Mouse (Mus musculus): ENCODE results near the gene Zbtb20. TPM values are rescaled to one million over a fixed set of nuclear protein-coding genes. Genes with fewer than 3 reads are reported as not detected.
A peak's percentile ranks its signal among the peaks of the same experiment; 100 is the strongest.
"Not testable (repeated sequence)": the region's sequence is repeated elsewhere in the genome, so short reads cannot be mapped to it uniquely, and the experiment has no call there.

Gene Zbtb20
- polyA plus RNA-seq, 1 experiment from 2014 or later = 24.0 TPM

GRCm38 (mm10) chr16:42910016-42910415, 34.3 kb downstream of the Zbtb20 start:
- Histone ChIP-seq H3K4me1 (peaks cover 14% of the 10 kb centered on the region), H3K27me3 (no peaks in the 10 kb centered on the region), H3K9me3 (replicated peaks) (no peaks in the 10 kb centered on the region), H3K36me3 (no peaks in the 10 kb centered on the region), H3K4me3 (replicated peaks) (no peak overlapping the region), H3K9ac (no peak overlapping the region), H3K27ac (replicated peaks) (peak overlapping the region; percentile 65; the same call in 1 of the 2 replicates), H3K4me2 (replicated peaks) (0 out of 2 replicates have a peak overlapping the region, but pooled peaks have one; percentile 19)
- whole genome bisulfite sequencing = 14% methylated on average over 4 of the region's 4 CpGs
- ATAC-seq (ENCODE audit: insufficient number of reproducible peaks, low FRiP score, low TSS enrichment, low read depth) = no peak

GRCm38 (mm10) chr16:42910716-42911115, 35.0 kb downstream of the Zbtb20 start:
- Histone ChIP-seq H3K27me3 (no peaks in the 10 kb centered on the region), H3K4me1 (peaks cover 14% of the 10 kb centered on the region), H3K4me2 (replicated peaks) (no peak overlapping the region), H3K9ac (no peak overlapping the region), H3K4me3 (replicated peaks) (no peak overlapping the region), H3K36me3 (no peaks in the 10 kb centered on the region), H3K9me3 (replicated peaks) (no peaks in the 10 kb centered on the region), H3K27ac (replicated peaks) (no peak overlapping the region)
- 43% methylated on average over 3 of the region's 3 CpGs for WGBS
- ATAC-seq (ENCODE audit: insufficient number of reproducible peaks, low FRiP score, low TSS enrichment, low read depth) = no peak

GRCm38 (mm10) chr16:42911326-42911725, 35.6 kb downstream of the Zbtb20 start:
- Histone ChIP-seq H3K4me2 (replicated peaks) (no peak overlapping the region), H3K27ac (replicated peaks) (no peak overlapping the region), H3K27me3 (no peaks in the 10 kb centered on the region), H3K9ac (no peak overlapping the region), H3K9me3 (replicated peaks) (no peaks in the 10 kb centered on the region), H3K4me3 (replicated peaks) (no peak overlapping the region), H3K36me3 (no peaks in the 10 kb centered on the region), H3K4me1 (peaks cover 14% of the 10 kb centered on the region)
- no peak for ATAC-seq (ENCODE audit: insufficient number of reproducible peaks, low FRiP score, low TSS enrichment, low read depth)
- 80% methylated on average over 4 of the region's 4 CpGs for WGBS

GRCm38 (mm10) chr16:42911815-42912214, 36.1 kb downstream of the Zbtb20 start:
- no peak overlapping the region for H3K4me2 ChIP-seq (replicated peaks)
- H3K4me3 ChIP-seq (replicated peaks) = no peak overlapping the region
- no peaks in the 10 kb centered on the region for H3K27me3 ChIP-seq
- no peak for ATAC-seq (ENCODE audit: insufficient number of reproducible peaks, low FRiP score, low TSS enrichment, low read depth)
- peaks cover 14% of the 10 kb centered on the region for H3K4me1 ChIP-seq
- no peak overlapping the region for H3K9ac ChIP-seq
- H3K27ac ChIP-seq (replicated peaks) = no peak overlapping the region
- no peaks in the 10 kb centered on the region for H3K9me3 ChIP-seq (replicated peaks)
- no peaks in the 10 kb centered on the region for H3K36me3 ChIP-seq
- WGBS = 57% methylated on average over 5 of the region's 5 CpGs

GRCm38 (mm10) chr16:42913291-42913690, 37.6 kb downstream of the Zbtb20 start:
- WGBS = 75% methylated on average over 8 of the region's 8 CpGs
- no peak for ATAC-seq (ENCODE audit: insufficient number of reproducible peaks, low FRiP score, low TSS enrichment, low read depth)
- Histone ChIP-seq H3K4me2 (replicated peaks) (no peak overlapping the region), H3K27ac (replicated peaks) (no peak overlapping the region), H3K36me3 (no peaks in the 10 kb centered on the region), H3K9ac (no peak overlapping the region), H3K27me3 (no peaks in the 10 kb centered on the region), H3K4me1 (peaks cover 14% of the 10 kb centered on the region), H3K4me3 (replicated peaks) (no peak overlapping the region), H3K9me3 (replicated peaks) (no peaks in the 10 kb centered on the region)

- Histone ChIP-seq H3K27me3 (no peaks in the 10 kb centered on the region), H3K27ac (replicated peaks) (no peak overlapping the region), H3K4me3 (replicated peaks) (no peak overlapping the region), H3K4me1 (peaks cover 14% of the 10 kb centered on the region), H3K4me2 (replicated peaks) (no peak overlapping the region), H3K36me3 (no peaks in the 10 kb centered on the region), H3K9ac (no peak overlapping the region), H3K9me3 (replicated peaks) (no peaks in the 10 kb centered on the region)
- no peak for ATAC-seq (ENCODE audit: insufficient number of reproducible peaks, low FRiP score, low TSS enrichment, low read depth)
- WGBS = 48% methylated on average over 8 of the region's 8 CpGs
Measured at GRCm38 (mm10) chr16:42914457-42915085, 38.9 kb downstream of the Zbtb20 start.

GRCm38 (mm10) chr16:42919992-42920760, 44.5 kb downstream of the Zbtb20 start:
- no peak overlapping the region for H3K4me3 ChIP-seq (replicated peaks)
- no peaks in the 10 kb centered on the region for H3K36me3 ChIP-seq
- WGBS = 93% methylated on average over 5 of the region's 5 CpGs
- no peak overlapping the region for H3K4me2 ChIP-seq (replicated peaks)
- H3K4me1 ChIP-seq = no peaks in the 10 kb centered on the region
- no peak for ATAC-seq (ENCODE audit: insufficient number of reproducible peaks, low FRiP score, low TSS enrichment, low read depth)
- H3K9me3 ChIP-seq (replicated peaks) = no peaks in the 10 kb centered on the region
- H3K27me3 ChIP-seq = no peaks in the 10 kb centered on the region
- no peak overlapping the region for H3K27ac ChIP-seq (replicated peaks)
- H3K9ac ChIP-seq = no peak overlapping the region

- ATAC-seq (ENCODE audit: insufficient number of reproducible peaks, low FRiP score, low TSS enrichment, low read depth) = no peak
- 42% methylated on average over 4 of the region's 4 CpGs for whole genome bisulfite sequencing
- Histone ChIP-seq H3K4me2 (replicated peaks) (no peak overlapping the region), H3K4me3 (replicated peaks) (no peak overlapping the region), H3K9me3 (replicated peaks) (no peaks in the 10 kb centered on the region), H3K4me1 (no peaks in the 10 kb centered on the region), H3K9ac (no peak overlapping the region), H3K27me3 (no peaks in the 10 kb centered on the region), H3K27ac (replicated peaks) (no peak overlapping the region), H3K36me3 (no peaks in the 10 kb centered on the region)
Measured at GRCm38 (mm10) chr16:42921436-42921835, 45.8 kb downstream of the Zbtb20 start.

GRCm38 (mm10) chr16:42938211-42938610, 62.5 kb downstream of the Zbtb20 start:
- 60% methylated on average over 2 of the region's 2 CpGs for WGBS
- Histone ChIP-seq H3K36me3 (no peaks in the 10 kb centered on the region), H3K4me2 (replicated peaks) (no peak overlapping the region), H3K27me3 (no peaks in the 10 kb centered on the region), H3K9ac (no peak overlapping the region), H3K9me3 (replicated peaks) (no peaks in the 10 kb centered on the region), H3K4me3 (replicated peaks) (no peak overlapping the region), H3K4me1 (no peaks in the 10 kb centered on the region), H3K27ac (replicated peaks) (no peak overlapping the region)
- no peak for ATAC-seq (ENCODE audit: insufficient number of reproducible peaks, low FRiP score, low TSS enrichment, low read depth)

GRCm38 (mm10) chr16:42947016-42947415, 71.3 kb downstream of the Zbtb20 start:
- no peak overlapping the region for H3K4me2 ChIP-seq (replicated peaks)
- no peaks in the 10 kb centered on the region for H3K27me3 ChIP-seq
- no peak overlapping the region for H3K27ac ChIP-seq (replicated peaks)
- H3K36me3 ChIP-seq = no peaks in the 10 kb centered on the region
- H3K9me3 ChIP-seq (replicated peaks) = no peaks in the 10 kb centered on the region
- no peak for ATAC-seq (ENCODE audit: insufficient number of reproducible peaks, low FRiP score, low TSS enrichment, low read depth)
- WGBS = 35% methylated on average over 4 of the region's 4 CpGs
- no peaks in the 10 kb centered on the region for H3K4me1 ChIP-seq
- no peak overlapping the region for H3K4me3 ChIP-seq (replicated peaks)
- H3K9ac ChIP-seq = no peak overlapping the region

GRCm38 (mm10) chr16:42955401-42955800, 79.7 kb downstream of the Zbtb20 start:
- H3K9ac ChIP-seq; H3K27me3 ChIP-seq; H3K4me3 ChIP-seq (replicated peaks); ATAC-seq (ENCODE audit: insufficient number of reproducible peaks, low FRiP score, low TSS enrichment, low read depth); H3K36me3 ChIP-seq; H3K4me1 ChIP-seq; H3K9me3 ChIP-seq (replicated peaks); H3K4me2 ChIP-seq (replicated peaks); H3K27ac ChIP-seq (replicated peaks): not testable (repeated sequence)
- WGBS = 95% methylated on average over 17 of the region's 17 CpGs

- H3K36me3 ChIP-seq = no peaks in the 10 kb centered on the region
- no peak for ATAC-seq (ENCODE audit: insufficient number of reproducible peaks, low FRiP score, low TSS enrichment, low read depth)
- no peaks in the 10 kb centered on the region for H3K4me1 ChIP-seq
- no peak overlapping the region for H3K4me2 ChIP-seq (replicated peaks)
- no peak overlapping the region for H3K4me3 ChIP-seq (replicated peaks)
- H3K27me3 ChIP-seq = no peaks in the 10 kb centered on the region
- WGBS = 79% methylated on average over 2 of the region's 2 CpGs
- H3K9me3 ChIP-seq (replicated peaks) = no peaks in the 10 kb centered on the region
- H3K9ac ChIP-seq = no peak overlapping the region
- H3K27ac ChIP-seq (replicated peaks) = no peak overlapping the region
Measured at GRCm38 (mm10) chr16:42972872-42973271, 97.2 kb downstream of the Zbtb20 start.

Measured in embryonic facial prominence, embryonic 15.5 days (tissue).